Mouse (Mus musculus) testis, postnatal 10 days (tissue): ENCODE results near the gene Gm28635.
A peak's percentile ranks its signal among the peaks of the same experiment; 100 is the strongest.

Source experiments
- DNase-seq: peaks from one replicate; pipeline ENCODE4 v3.0.0; 2021; ENCODE audit warnings: low spot score

Gene Gm28635

GRCm38 (mm10) chr2:84677968-84678880 is at the start of gene Gm28635, which contains the start of gene Med19:
TSS of gene Gm28635 (minus strand) at chr2:84678041.
TSS of gene Med19 (plus strand) at chr2:84678402.
- DNase-seq = peak; percentile 85

GRCm38 (mm10) chr2:84727172-84727858 is 49.5 kb upstream of the Gm28635 start, which contains the start of gene Clp1:
TSS of gene Clp1 (minus strand) at chr2:84727350.
- peak; percentile 97 for DNase-seq

- DNase-seq = no peak
Observed at GRCm38 (mm10) chr2:84726716-84727115, 48.9 kb upstream of the Gm28635 start.

GRCm38 (mm10) chr2:84725770-84726169 is 47.9 kb upstream of the Gm28635 start:
- DNase-seq = no peak

- DNase-seq = no peak
Observed at GRCm38 (mm10) chr2:84723856-84724255, 46.0 kb upstream of the Gm28635 start.

GRCm38 (mm10) chr2:84721182-84721581 is 43.3 kb upstream of the Gm28635 start:
- DNase-seq = no peak

- DNase-seq = no peak
Observed at GRCm38 (mm10) chr2:84720718-84721117, 42.9 kb upstream of the Gm28635 start.

GRCm38 (mm10) chr2:84717357-84717756 is 39.5 kb upstream of the Gm28635 start:
- DNase-seq = no peak

GRCm38 (mm10) chr2:84716423-84717355 is 38.8 kb upstream of the Gm28635 start:
- no peak for DNase-seq

- DNase-seq = peak; percentile 63
Observed at GRCm38 (mm10) chr2:84715562-84716361, 37.9 kb upstream of the Gm28635 start.

- peak; percentile 99 for DNase-seq
Observed at GRCm38 (mm10) chr2:84714811-84715561, 37.1 kb upstream of the Gm28635 start, which contains the start of gene Zdhhc5. TSS of gene Zdhhc5 (minus strand) at chr2:84715180.

- DNase-seq = no peak
Observed at GRCm38 (mm10) chr2:84714422-84714810, 36.6 kb upstream of the Gm28635 start.

- no peak for DNase-seq
Observed at GRCm38 (mm10) chr2:84711898-84712297, 34.1 kb upstream of the Gm28635 start.

GRCm38 (mm10) chr2:84707523-84707922 is 29.7 kb upstream of the Gm28635 start:
- no peak for DNase-seq

- DNase-seq = no peak
Observed at GRCm38 (mm10) chr2:84705295-84705694, 27.5 kb upstream of the Gm28635 start.

GRCm38 (mm10) chr2:84704329-84704728 is 26.5 kb upstream of the Gm28635 start:
- no peak for DNase-seq

GRCm38 (mm10) chr2:84703497-84703896 is 25.7 kb upstream of the Gm28635 start:
- no peak for DNase-seq

- DNase-seq = no peak
Observed at GRCm38 (mm10) chr2:84695007-84695695, 17.3 kb upstream of the Gm28635 start.

GRCm38 (mm10) chr2:84690050-84690449 is 12.2 kb upstream of the Gm28635 start:
- DNase-seq = no peak
